Mouse (Mus musculus) testis, adult 2 months (tissue): ENCODE results near the gene Slamf7. TPM values are rescaled to one million over a fixed set of nuclear protein-coding genes. Genes with fewer than 3 reads are reported as not detected.

Source experiments
- H3K27ac ChIP-seq: fragments of 200-500 bp; 2 replicates; pipeline ENCODE4 v1.5.1; 2012; ENCODE audit warnings: low read depth, low read length; ENCODE audit not compliant: control insufficient read depth, insufficient read depth
- H3K27me3 ChIP-seq: fragments of 200-500 bp; 2 replicates; pipeline ENCODE4 v1.6.1; 2012; ENCODE audit warnings: mild to moderate bottlenecking, low read length, moderate library complexity; ENCODE audit not compliant: control insufficient read depth, insufficient read depth
- H3K36me3 ChIP-seq: fragments of 200-500 bp; 2 replicates; pipeline ENCODE4 v1.6.1; 2012; ENCODE audit warnings: mild to moderate bottlenecking, low read length; ENCODE audit not compliant: control insufficient read depth, insufficient read depth
- H3K4me1 ChIP-seq: fragments of 200-500 bp; 2 replicates; pipeline ENCODE4 v1.6.1; 2012; ENCODE audit warnings: low read length; ENCODE audit not compliant: control insufficient read depth, insufficient read depth
- H3K4me3 ChIP-seq: fragments of 200-500 bp; 2 replicates; pipeline ENCODE4 v1.5.1; 2012; ENCODE audit warnings: low read depth, mild to moderate bottlenecking, low read length, moderate library complexity, mixed read lengths; ENCODE audit not compliant: control insufficient read depth
- CTCF ChIP-seq: fragments of 200-500 bp; IDR thresholded peaks from 2 replicates; pipeline ENCODE4 v1.5.1; 2012; ENCODE audit warnings: low read depth, mild to moderate bottlenecking, inconsistent platforms, low read length, moderate library complexity; ENCODE audit not compliant: control insufficient read depth, insufficient read depth, insufficient replicate concordance
- POLR2A ChIP-seq: fragments of 200-500 bp; IDR thresholded peaks from 2 replicates; pipeline ENCODE4 v1.6.1; 2012; ENCODE audit warnings: low read depth, mild to moderate bottlenecking, inconsistent platforms, low read length, moderate library complexity; ENCODE audit not compliant: control insufficient read depth
- polyA plus RNA-seq: library from polyadenylated mRNA; depleted of rRNA; stranded (reverse); fragments of >200 nt; gene quantifications from 2 replicates; pipeline ENCODE4 v1.2.3, GENCODE M21; 2012; rRNA removed

Gene Slamf7
- polyA plus RNA-seq, 1 experiment, result 19.5 TPM

GRCm38 (mm10) chr1:171604686-171605085, 48.1 kb downstream of the Slamf7 start:
- H3K36me3 ChIP-seq, result no peaks in the 10 kb centered on the region
- no peak overlapping the region for H3K4me3 ChIP-seq
- no peak for TF ChIP-seq POLR2A
- no peak for TF ChIP-seq CTCF
- no peaks in the 10 kb centered on the region for H3K27me3 ChIP-seq
- no peak overlapping the region for H3K27ac ChIP-seq
- H3K4me1 ChIP-seq, result peaks cover 12% of the 10 kb centered on the region

- no peak for TF ChIP-seq CTCF
- TF ChIP-seq POLR2A, result no peak
- no peaks in the 10 kb centered on the region for H3K4me1 ChIP-seq
- no peaks in the 10 kb centered on the region for H3K27me3 ChIP-seq
- H3K36me3 ChIP-seq, result no peaks in the 10 kb centered on the region
- H3K4me3 ChIP-seq, result no peak overlapping the region
- H3K27ac ChIP-seq, result no peak overlapping the region
Observed at GRCm38 (mm10) chr1:171584584-171584983, 68.3 kb downstream of the Slamf7 start.

Other genes with a start within 250 kb of the Slamf7 start
- 24.4 and 28.8 TPM in 2 replicates for gene Usf1, start 241.7 kb downstream of the Slamf7 start, polyA plus RNA-seq
- gene Tstd1, start 234.2 kb downstream of the Slamf7 start, polyA plus RNA-seq, result 0.82 and 1.4 TPM in 2 replicates
- gene F11r, start 215.5 kb downstream of the Slamf7 start, polyA plus RNA-seq, result 20.2 and 28.6 TPM in 2 replicates
- 2.2 TPM in 2 replicates for gene Alyref2, start 149.6 kb downstream of the Slamf7 start, polyA plus RNA-seq
- 0.47 and 0.59 TPM in 2 replicates for gene Itln1, start 117.7 kb downstream of the Slamf7 start, polyA plus RNA-seq
- gene Cd244a, start 93.8 kb downstream of the Slamf7 start, polyA plus RNA-seq, result 0.12 and 0.16 TPM in 2 replicates
- gene Ly9, start 45.6 kb downstream of the Slamf7 start, polyA plus RNA-seq, result 0.81 and 0.84 TPM in 2 replicates
- 1.2 and 1.9 TPM in 2 replicates for gene Cd48, start 29.0 kb upstream of the Slamf7 start, polyA plus RNA-seq
- 0.46 and 0.62 TPM in 2 replicates for gene Slamf1, start 114.1 kb upstream of the Slamf7 start, polyA plus RNA-seq
- 0.25 and 0.56 TPM in 2 replicates for gene Cd84, start 186.7 kb upstream of the Slamf7 start, polyA plus RNA-seq
- 0.05 TPM in 1 of 2 replicates, not detected in the other for gene Gm10521, start 242.6 kb upstream of the Slamf7 start, polyA plus RNA-seq